Mouse (Mus musculus) bone marrow macrophage, adult 2 months (primary cell): Measurements from ENCODE around the gene Cep41.

ENCODE experiments used
- CTCF ChIP-seq: IDR thresholded peaks from 2 replicates; pipeline ENCODE4 v1.5.1; 2012; ENCODE audit warnings: low read depth, mild to moderate bottlenecking, low read length, moderate library complexity
- POLR2A ChIP-seq: IDR thresholded peaks from 2 replicates; pipeline ENCODE4 v1.6.1; 2012; ENCODE audit warnings: mild to moderate bottlenecking, low read depth, low read length, borderline replicate concordance

GRCm38 (mm10) chr6:30643694-30644460 is 49.7 kb downstream of the Cep41 start:
- TF ChIP-seq POLR2A (no peak), CTCF (no peak)
